Mouse (Mus musculus): ENCODE results near the gene E330021D16Rik.

E330021D16Rik gene

DNA sequence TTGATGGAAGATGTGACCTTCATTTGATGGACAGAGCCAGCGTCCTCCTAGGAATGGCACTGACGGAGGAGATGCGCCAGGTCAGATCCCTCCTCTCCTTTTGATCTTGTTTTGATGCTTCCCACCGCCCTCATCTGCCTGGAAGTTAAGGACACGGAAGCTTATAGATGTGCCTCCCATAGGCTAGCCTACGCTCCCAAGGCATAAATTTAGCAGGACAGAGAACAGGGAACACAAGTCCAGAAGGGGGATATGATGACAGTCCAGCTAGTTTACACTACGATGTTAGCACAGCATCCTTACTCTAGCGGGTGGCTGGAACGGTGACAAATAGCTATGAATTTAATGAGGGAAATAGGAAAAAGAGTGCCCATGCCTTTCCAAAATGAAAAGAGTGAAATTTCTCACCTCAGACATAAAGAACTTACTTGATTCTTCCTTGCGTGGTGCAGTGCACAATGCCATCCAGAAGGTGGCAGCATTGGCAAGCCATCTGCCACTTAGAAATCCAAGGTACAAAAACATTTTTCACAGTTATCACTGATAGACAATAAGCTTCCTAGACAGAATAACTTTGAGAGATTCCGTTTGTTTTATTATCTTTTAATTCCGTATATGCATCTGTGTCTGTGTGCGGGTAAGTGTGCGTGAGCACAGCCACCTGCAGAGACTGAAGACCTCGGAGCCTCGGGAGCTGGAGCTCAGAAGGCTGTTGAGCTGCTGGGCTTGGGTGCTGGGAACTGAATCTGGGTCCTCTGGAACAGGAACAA lies 6.9 kb upstream of the E330021D16Rik start:
- DNase-seq (ENCODE audit: low spot score in 2 of 2): peak; percentile 66 to 81

DNA sequence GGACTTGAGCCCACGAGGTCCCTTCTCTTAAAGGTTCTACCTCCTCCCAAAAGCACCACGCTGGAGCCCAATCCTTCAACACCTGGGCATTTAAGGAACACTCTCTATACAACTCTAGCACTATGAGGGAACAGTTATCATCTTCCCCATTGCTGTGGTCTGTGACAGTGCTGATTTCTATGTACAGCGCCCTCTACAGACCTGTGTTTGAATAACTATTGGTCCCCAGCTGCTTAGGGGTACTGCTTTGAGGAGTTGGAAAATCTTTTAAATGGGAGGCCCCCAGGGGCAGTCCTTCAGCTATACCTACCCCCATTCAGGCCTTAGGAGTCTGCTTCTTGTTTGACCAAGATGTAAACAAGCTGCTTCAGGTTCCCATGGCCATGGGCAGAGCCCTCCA lies 5.7 kb upstream of the E330021D16Rik start:
- DNase-seq (ENCODE audit: low spot score in 2 of 2): no peak

DNA sequence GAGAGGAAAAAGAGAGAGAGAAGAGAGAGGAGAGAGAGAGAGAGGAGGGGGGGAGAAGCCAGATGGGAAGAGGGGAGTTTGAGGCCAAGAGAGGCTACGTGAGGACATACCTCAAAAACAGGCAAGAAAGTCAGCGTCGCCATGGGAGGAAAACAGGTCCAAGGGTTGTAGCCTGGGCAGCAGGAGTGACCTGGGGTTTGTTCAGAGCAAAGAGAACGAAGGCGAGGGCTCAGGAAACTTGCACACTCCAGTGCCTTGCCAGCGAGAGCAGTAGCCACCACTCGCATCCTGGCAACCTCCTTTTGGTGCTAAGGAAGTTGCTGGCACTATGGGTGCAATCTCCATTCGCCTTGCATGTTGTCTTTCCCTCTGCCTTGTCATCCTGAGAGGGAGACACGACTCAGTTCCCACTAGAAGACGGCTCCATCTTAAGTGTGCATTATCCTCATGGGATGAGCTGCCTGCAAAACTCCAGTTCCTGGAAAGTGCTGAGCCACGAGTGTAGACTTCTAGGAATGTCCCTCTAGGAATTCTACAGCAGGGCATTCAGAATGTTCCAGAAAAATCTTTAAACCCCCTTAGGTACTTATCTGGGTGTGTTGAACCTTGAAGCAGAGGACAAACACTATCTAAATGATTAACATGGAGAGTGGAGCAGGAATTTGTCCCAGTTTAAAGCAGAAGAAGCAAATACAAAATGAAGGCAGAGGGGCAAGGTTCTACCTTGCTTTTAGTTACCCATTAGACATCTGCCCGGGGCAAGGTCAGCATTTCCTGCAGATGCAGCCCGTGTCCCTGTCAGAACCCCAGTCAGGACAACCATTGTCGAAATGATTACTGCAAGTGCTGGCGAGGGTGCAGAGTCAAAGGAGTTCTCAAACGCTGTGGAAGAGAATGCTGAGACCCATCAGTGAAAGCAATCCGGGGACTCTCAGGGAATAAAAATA lies 3.8 kb upstream of the E330021D16Rik start:
- no peak for DNase-seq (ENCODE audit: low spot score in 2 of 2)

DNA sequence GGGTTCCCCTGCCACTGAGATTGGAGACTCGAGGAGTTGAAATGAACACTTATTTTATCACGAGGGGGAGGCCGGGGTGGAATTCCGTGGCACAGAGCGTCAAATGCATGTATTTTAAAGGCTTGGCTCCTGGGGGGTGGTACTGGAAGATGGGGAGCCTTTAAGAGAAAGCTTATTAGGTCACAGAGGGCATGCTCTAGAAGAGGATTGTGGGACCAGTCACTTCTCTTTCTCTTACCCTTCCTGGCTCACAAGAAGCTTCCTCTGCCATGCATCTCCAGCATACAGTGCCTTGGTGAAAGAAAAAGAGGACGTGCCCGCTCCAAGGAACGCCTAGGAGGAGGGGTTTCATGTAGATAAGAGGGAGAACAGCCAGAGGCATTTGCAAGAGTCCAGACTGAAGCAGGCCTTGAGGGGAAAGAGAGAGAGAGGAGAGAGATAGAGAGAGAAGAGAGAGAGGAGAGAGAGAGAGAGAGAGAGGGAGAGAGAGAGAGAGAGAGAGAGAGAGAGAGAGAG lies 3.0 kb upstream of the E330021D16Rik start:
- DNase-seq (ENCODE audit: low spot score in 2 of 2): no peak

DNA sequence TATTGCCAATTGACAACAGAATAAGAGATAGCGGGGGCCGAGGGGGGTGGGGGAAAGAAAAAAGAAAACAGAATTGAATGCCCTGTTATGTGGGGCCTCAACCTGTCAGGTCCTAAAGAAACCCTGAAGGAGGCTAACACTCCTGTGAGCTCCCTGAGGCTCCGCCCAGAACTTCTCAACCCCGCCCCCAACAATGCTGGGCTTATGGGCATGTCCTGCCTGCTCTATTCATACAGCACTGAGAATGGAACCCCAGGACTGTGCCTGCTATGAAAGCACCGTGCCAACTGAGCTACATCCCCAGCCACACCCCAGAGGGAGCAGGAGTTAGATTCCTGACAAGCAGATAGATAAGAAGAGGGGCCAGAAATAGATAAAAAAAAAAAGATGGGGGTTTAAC lies 2.5 kb upstream of the E330021D16Rik start:
- no peak for DNase-seq (ENCODE audit: low spot score in 2 of 2)

DNA sequence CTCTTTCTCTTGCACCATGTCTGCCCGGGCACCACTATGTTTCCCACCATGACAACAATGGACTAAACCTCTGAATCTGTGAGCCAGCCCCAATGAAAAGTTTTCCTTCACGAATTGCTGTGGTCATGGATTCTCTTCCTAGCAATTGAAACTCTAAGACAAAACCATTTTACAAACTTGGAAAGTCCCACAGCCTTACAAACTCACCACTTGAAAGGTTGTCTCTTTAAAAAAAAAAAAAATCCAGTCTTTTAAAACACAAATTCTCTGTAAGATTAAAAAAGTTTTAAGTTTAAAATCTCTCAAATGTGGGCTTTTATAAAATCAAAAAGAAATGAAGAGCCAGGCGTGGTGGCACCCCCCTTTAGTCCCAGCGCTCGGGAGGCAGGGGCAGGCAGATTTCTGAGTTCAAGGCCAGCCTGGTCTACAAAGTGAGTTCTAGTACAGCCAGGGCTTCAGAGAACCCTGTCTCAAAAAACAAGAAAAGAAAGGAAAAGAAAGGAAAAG lies 1.5 kb downstream of the E330021D16Rik start:
- DNase-seq (ENCODE audit: low spot score in 2 of 2): no peak

DNA sequence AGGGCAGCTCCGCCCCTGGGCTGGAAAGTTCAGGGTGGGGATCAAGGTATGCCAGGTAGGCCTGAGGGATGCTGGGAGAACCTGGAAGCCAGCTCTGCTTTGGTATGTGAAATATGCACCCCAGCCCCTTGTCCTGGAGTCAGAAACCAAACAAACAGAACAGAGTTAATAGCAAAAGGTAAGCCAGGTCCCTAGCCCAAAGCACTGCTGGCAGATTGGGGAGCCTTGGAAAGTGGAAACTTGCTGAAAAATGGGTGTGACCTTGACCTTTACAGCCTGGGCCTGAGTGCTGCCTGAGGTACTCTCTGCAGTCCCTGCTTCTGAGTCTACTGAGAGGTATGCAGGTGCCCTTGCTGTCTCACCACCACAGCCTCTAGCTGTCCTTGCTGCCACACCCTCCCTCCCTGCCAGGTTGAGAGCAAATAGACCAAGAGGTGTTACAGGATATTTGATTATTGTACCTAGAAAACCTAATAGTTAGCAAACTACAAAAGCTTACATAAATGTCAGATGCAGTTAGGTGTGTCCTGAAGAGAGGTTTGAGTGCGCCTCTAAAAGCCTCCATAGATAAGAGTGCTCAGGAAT lies 7.7 kb downstream of the E330021D16Rik start:
- DNase-seq (ENCODE audit: low spot score in 2 of 2): no peak

DNA sequence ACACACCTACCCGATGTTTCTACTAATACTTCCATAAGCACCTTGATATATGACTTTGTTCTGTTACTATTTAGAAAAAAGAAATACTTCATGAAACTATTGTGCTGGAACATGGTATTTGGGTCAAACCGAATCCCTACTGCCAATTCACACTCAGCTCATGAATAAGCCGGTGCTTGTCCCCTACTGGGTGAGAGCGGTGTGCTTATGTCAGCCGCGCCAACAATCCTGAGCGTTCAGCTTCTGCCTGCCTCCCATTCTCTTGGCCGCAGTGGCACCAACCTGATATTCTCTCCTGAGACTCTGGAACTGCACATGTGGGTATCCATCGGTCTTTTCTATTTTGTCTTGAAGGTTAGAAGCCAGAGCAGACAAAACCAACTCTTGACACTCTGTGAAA lies 18.5 kb downstream of the E330021D16Rik start:
- DNase-seq (ENCODE audit: low spot score in 2 of 2): no peak

DNA sequence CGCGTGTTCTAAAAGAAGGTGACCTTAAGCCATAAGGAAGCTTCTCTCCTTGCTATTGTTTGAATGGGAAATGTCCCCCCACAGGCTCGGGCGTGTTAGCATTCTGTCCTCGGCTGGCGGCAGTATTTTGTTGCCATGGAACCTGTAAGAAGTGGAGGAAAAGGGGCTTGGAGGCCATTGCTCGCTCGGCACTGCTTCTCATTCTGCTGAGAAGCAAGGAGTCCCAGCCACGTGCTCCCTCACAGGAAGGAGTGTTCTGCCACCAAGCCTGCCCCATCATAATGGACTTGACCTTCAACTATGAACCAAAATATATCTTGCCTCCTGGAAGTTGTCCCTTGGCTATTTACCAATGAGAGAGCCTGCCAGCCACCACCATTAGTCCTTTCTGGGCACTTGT lies 25.1 kb downstream of the E330021D16Rik start:
- DNase-seq (ENCODE audit: low spot score in 2 of 2): no peak

DNA sequence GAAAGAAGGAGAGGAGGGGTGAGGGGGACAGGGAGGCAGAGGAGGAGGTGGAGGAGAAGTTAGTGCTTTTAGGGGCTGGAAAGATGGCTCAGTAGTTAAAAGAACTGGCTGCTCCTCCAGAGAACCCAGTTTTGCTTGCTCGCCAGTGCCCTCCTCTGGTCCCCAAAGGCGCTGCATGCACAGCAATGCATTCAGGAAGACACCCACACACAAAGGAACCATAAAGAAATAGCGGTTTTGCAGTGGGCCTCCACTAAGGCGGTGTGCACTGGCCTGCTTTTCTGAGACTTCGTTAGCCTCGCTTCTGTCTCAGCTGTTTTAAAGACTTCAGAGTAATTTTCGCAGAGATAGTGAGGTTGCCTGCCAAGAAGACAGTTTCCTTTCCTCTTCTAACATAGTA lies 30.1 kb downstream of the E330021D16Rik start:
- peak in 1 of 2 experiments; percentile 59 for DNase-seq (ENCODE audit: low spot score in 2 of 2)

DNA sequence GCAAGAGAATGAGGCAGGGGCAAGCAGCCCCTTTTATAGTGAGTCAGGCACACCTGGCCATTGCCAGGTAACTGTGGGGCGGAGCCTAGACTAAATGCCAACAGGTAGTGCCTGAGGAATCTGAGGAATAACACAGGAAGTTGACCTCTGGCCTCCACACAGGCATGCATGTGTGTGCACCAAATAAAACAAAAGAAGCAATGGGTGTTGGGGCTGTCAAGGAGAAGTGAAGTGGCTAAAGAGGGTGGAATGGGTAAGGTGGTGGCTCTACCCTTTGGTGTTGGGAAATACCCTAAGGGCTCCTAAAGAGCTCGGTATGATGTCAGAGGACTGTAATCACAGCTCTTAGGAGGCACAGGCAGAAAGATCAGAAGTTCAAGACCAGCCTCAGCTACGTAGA lies 32.2 kb downstream of the E330021D16Rik start:
- DNase-seq (ENCODE audit: low spot score in 2 of 2): no peak

DNA sequence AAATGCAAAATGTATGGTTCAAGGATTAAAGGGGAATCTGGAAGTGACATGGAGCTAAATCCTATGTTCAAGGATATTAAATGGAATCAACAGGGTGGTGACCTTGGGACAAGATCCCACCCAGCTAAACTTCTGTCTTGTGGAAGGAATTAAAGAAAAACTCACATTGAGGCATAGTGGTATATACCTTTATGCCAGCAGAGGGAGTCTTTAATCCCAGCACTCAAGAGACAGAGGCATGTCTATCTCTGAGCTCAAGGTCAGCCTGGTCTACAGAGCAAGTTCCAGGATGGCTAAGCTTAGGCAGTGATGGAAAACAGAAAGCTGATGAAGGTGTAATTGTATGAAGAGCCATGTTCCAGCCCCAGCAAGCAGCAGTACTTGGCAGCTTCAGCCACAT lies 39.3 kb downstream of the E330021D16Rik start:
- DNase-seq (ENCODE audit: low spot score in 2 of 2): no peak

DNA sequence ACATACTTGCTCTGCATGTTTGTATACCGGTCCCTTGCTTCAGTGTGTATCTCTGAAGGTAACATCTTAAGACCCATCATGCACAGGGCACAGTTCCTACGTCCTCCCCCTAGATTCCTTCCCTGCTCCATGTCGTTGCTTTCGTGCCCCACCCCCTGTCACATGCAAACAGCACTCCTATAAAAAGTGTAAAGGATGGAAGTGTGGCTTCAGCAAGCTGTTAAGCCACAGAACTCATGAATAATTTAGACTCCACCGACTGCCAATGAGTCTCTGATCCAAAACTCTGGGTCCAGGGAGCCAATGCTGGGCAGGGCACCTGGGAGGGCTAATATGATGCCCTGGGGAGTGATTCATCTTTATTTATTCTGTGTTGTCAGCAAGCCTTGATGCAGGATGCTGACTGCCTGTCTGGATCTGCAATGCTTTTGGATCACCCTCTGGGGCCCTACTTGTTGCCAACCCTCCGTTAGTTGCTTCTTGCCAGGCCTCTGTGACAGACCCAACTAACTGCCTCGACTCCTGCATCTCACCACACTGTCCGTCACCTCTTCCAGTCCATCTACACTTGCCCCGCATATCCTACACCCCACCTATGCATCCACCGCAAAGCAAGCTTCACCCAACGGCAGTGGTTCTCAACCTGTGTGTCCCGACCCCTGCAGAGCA lies 50.8 kb downstream of the E330021D16Rik start:
- peak; percentile 71 to 82 for DNase-seq (ENCODE audit: low spot score in 2 of 2)

DNA sequence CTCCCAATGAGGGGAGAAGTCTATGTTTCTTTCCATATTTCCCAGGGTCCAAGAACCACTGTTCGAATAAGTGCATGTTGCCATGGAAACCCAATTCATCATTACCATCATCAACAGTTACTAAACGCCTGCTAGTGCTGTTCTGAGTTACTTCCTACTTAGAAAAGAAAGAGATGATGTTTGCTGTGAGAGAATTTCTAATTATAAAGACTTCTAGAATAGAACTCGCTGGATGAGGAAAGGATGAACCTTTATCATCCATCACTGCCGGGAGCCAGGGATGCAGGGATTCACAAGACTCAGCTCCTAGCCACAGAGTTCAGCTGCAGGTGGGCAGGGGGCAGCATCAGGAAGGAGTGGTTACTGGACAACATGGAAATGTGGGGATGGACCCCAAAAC lies 51.4 kb downstream of the E330021D16Rik start:
- peak; percentile 41 to 59 for DNase-seq (ENCODE audit: low spot score in 2 of 2)

DNA sequence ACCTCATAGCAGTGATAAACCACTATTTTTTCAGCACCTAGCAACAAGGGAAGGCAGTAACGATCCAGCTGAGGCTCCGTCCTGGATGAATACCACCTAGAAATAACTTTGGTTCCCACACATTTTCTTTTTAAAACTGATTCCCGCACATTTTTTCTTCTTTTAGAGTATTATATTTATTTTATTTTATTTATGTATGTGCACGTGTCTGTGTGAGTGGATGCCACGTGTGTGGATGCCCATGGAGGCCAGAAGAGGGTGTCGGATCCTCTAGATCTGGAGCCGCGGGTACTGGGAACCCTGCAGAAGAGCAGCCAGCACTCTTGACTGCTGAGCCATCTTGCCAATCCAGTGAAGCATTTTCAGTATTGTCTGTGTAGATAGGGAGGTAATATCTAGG lies 52.1 kb downstream of the E330021D16Rik start:
- peak; percentile 39 to 62 for DNase-seq (ENCODE audit: low spot score in 2 of 2)

DNA sequence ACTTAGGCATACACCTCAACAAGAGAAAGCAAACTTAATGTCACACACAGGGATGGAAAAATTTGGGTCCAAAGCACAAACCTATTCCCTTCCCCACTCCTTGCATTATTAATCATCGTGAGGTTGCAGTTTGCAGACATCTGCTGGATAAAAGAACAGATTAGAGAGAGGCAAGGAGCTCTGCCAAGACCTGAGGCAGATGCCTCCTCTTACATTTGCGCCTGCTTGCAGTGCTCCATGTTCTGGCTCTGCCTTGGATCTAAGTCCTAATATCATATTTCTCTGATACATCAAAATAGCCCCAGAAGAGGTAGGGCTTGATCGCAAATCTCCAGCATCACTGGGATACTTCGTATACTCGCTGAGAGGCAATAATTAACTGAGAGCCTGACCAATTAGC lies 56.9 kb downstream of the E330021D16Rik start:
- DNase-seq (ENCODE audit: low spot score in 2 of 2): no peak

DNA sequence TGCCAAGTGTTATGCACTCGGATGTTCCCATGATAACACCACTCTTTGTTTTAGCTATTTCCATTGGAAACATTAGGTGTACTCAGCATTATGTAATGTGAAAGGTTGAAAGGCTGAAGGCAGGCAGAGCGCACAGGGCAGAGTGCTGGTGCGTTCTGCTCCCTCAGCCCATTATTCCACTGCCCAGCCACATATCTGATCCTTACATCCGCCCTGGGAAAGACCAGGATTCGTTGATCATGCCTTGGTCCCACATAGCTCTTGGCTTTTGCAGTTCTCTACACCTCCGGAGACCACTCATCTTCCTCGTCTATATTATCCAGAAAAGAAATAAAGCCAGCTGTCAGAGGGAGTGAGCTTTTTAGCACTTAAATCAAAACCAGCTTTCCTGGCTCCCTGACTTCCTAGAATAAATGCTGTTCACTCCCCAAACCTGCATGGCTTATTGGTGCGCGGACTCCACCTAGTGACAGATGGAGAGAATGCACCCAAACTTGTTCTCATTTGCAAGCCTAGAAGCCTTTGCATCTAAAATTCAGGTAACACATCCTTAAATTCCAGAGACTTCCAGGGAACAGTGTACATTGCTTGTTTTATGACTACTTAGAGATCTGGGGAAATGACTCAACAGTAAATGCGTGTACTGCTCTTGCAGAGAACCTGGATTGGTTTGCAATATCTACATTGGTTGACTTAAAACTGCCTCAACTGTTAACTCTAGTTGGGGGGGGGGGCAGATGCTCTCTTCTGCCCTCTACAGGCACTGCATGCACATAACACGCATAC lies 61.8 kb downstream of the E330021D16Rik start:
- peak; percentile 90 to 93 for DNase-seq (ENCODE audit: low spot score in 2 of 2)
